Mouse (Mus musculus): ENCODE results near the gene Nxpe4.

DNA sequence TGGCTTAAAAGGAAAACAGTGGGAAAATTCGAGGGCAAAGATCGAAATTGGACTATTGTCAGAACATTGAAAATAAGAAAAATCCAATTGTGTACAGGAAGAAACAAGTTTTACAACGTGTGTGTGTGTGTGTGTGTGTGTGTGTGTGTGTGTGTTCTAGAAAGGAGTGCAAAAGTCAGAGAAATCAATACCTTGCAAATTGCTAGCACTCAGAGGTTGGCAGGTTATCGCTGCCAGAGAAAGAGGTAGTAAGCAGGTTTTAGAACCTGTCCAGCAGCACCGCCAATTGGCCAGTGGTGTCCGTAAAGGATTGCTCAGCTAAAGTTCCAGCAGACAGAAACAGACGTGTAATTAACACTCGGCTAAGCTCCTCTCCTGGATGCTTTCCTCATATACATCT lies 122.4 kb downstream of the Nxpe4 start:
- no peak for TF ChIP-seq TAL1 (IDR thresholded peaks at IDR 0.05; ENCODE audit: low read length)
- TF ChIP-seq GATA1 (IDR thresholded peaks at IDR 0.05; ENCODE audit: low read length) = no peak
